Mouse (Mus musculus): ENCODE data around the gene Nfat5. TPM values are rescaled to one million over a fixed set of nuclear protein-coding genes. Genes with fewer than 3 reads are reported as not detected.

Gene Nfat5
- polyA plus RNA-seq, 1 experiment: 18.8 TPM

GRCm38 (mm10) chr8:107395397-107395796 lies 102.1 kb downstream of the Nfat5 start:
- H3K27ac ChIP-seq (ENCODE audit: control insufficient read depth, insufficient read depth, low read depth, low read length, poor library complexity): no peak overlapping the region
- TF ChIP-seq CTCF (IDR thresholded peaks at IDR 0.05; ENCODE audit: control insufficient read depth, insufficient read depth, low read length) (no peak), POLR2A (IDR thresholded peaks at IDR 0.05; ENCODE audit: borderline replicate concordance, control insufficient read depth, low read depth, low read length) (no peak)
- 0 out of 2 replicates have a peak, but pooled peaks cover 1% of the 10 kb centered on the region for H3K4me1 ChIP-seq (ENCODE audit: control insufficient read depth, insufficient read depth, low read length)
- no peak overlapping the region for H3K4me3 ChIP-seq (replicated peaks; ENCODE audit: control insufficient read depth, low read depth, low read length)

- Histone ChIP-seq H3K27ac (ENCODE audit: control insufficient read depth, insufficient read depth, low read depth, low read length, poor library complexity) (no peak overlapping the region), H3K4me3 (replicated peaks; ENCODE audit: control insufficient read depth, low read depth, low read length) (no peak overlapping the region), H3K4me1 (ENCODE audit: control insufficient read depth, insufficient read depth, low read length) (0 out of 2 replicates have a peak, but pooled peaks cover 1% of the 10 kb centered on the region)
- TF ChIP-seq CTCF (IDR thresholded peaks at IDR 0.05; ENCODE audit: control insufficient read depth, insufficient read depth, low read length) (no peak), POLR2A (IDR thresholded peaks at IDR 0.05; ENCODE audit: borderline replicate concordance, control insufficient read depth, low read depth, low read length) (no peak)
- 90% methylated on average over 10 of the region's 10 CpGs for WGBS
Observed at GRCm38 (mm10) chr8:107396106-107396670, 102.9 kb downstream of the Nfat5 start.

GRCm38 (mm10) chr8:107397665-107398064 lies 104.4 kb downstream of the Nfat5 start:
- Histone ChIP-seq H3K4me3 (replicated peaks; ENCODE audit: control insufficient read depth, low read depth, low read length) (no peak overlapping the region), H3K4me1 (ENCODE audit: control insufficient read depth, insufficient read depth, low read length) (0 out of 2 replicates have a peak, but pooled peaks cover 1% of the 10 kb centered on the region), H3K27ac (ENCODE audit: control insufficient read depth, insufficient read depth, low read depth, low read length, poor library complexity) (no peak overlapping the region)
- TF ChIP-seq CTCF (IDR thresholded peaks at IDR 0.05; ENCODE audit: control insufficient read depth, insufficient read depth, low read length) (no peak), POLR2A (IDR thresholded peaks at IDR 0.05; ENCODE audit: borderline replicate concordance, control insufficient read depth, low read depth, low read length) (no peak)
- 88% methylated on average over 12 of the region's 12 CpGs for WGBS

GRCm38 (mm10) chr8:107399495-107399894 lies 106.2 kb downstream of the Nfat5 start:
- no peak for TF ChIP-seq CTCF (IDR thresholded peaks at IDR 0.05; ENCODE audit: control insufficient read depth, insufficient read depth, low read length)
- TF ChIP-seq POLR2A (IDR thresholded peaks at IDR 0.05; ENCODE audit: borderline replicate concordance, control insufficient read depth, low read depth, low read length): no peak
- no peak overlapping the region for H3K4me3 ChIP-seq (replicated peaks; ENCODE audit: control insufficient read depth, low read depth, low read length)
- H3K27ac ChIP-seq (ENCODE audit: control insufficient read depth, insufficient read depth, low read depth, low read length, poor library complexity): no peak overlapping the region
- WGBS: 69% methylated on average over 9 of the region's 9 CpGs
- H3K4me1 ChIP-seq (ENCODE audit: control insufficient read depth, insufficient read depth, low read length): peaks cover 1% of the 10 kb centered on the region; the same call in 1 of the 2 replicates

- WGBS: 80% methylated on average over 5 of the region's 5 CpGs
- no peak for TF ChIP-seq CTCF (IDR thresholded peaks at IDR 0.05; ENCODE audit: control insufficient read depth, insufficient read depth, low read length)
- no peak for TF ChIP-seq POLR2A (IDR thresholded peaks at IDR 0.05; ENCODE audit: borderline replicate concordance, control insufficient read depth, low read depth, low read length)
- Histone ChIP-seq H3K4me3 (replicated peaks; ENCODE audit: control insufficient read depth, low read depth, low read length) (peak overlapping the region; percentile 24), H3K27ac (ENCODE audit: control insufficient read depth, insufficient read depth, low read depth, low read length, poor library complexity) (no peak overlapping the region), H3K4me1 (ENCODE audit: control insufficient read depth, insufficient read depth, low read length) (peaks cover 1% of the 10 kb centered on the region; the same call in 1 of the 2 replicates)
Observed at GRCm38 (mm10) chr8:107401866-107402265, 108.6 kb downstream of the Nfat5 start.

GRCm38 (mm10) chr8:107403038-107403781 lies 109.9 kb downstream of the Nfat5 start, which contains the start of gene Nqo1:
Gene Nqo1, minus strand, starts transcription at chr8:107403206.
- WGBS: 3% methylated on average over 22 of the region's 22 CpGs
- peak within 1 kb of the TSS; percentile 85 for H3K27ac ChIP-seq (ENCODE audit: control insufficient read depth, insufficient read depth, low read depth, low read length, poor library complexity)
- H3K4me1 ChIP-seq (ENCODE audit: control insufficient read depth, insufficient read depth, low read length): peaks cover 1% of the 10 kb centered on the region; the same call in 1 of the 2 replicates
- TF ChIP-seq CTCF (IDR thresholded peaks at IDR 0.05; ENCODE audit: control insufficient read depth, insufficient read depth, low read length): no peak
- TF ChIP-seq POLR2A (IDR thresholded peaks at IDR 0.05; ENCODE audit: borderline replicate concordance, control insufficient read depth, low read depth, low read length): 0 out of 2 replicates have a peak, but pooled peaks have one; percentile 13
- peak within 1 kb of the TSS; percentile 50 for H3K4me3 ChIP-seq (replicated peaks; ENCODE audit: control insufficient read depth, low read depth, low read length)

- 71% methylated on average over 4 of the region's 4 CpGs for WGBS
- TF ChIP-seq POLR2A (IDR thresholded peaks at IDR 0.05; ENCODE audit: borderline replicate concordance, control insufficient read depth, low read depth, low read length) (no peak), CTCF (IDR thresholded peaks at IDR 0.05; ENCODE audit: control insufficient read depth, insufficient read depth, low read length) (no peak)
- H3K27ac ChIP-seq (ENCODE audit: control insufficient read depth, insufficient read depth, low read depth, low read length, poor library complexity): peak overlapping the region; percentile 85
- peak overlapping the region; percentile 50 for H3K4me3 ChIP-seq (replicated peaks; ENCODE audit: control insufficient read depth, low read depth, low read length)
- no peaks in the 10 kb centered on the region; the same call in 1 of the 2 replicates for H3K4me1 ChIP-seq (ENCODE audit: control insufficient read depth, insufficient read depth, low read length)
Observed at GRCm38 (mm10) chr8:107404057-107404456, 110.8 kb downstream of the Nfat5 start.

GRCm38 (mm10) chr8:107405935-107406334 lies 112.7 kb downstream of the Nfat5 start:
- TF ChIP-seq CTCF (IDR thresholded peaks at IDR 0.05; ENCODE audit: control insufficient read depth, insufficient read depth, low read length) (no peak), POLR2A (IDR thresholded peaks at IDR 0.05; ENCODE audit: borderline replicate concordance, control insufficient read depth, low read depth, low read length) (no peak)
- Histone ChIP-seq H3K4me3 (replicated peaks; ENCODE audit: control insufficient read depth, low read depth, low read length) (no peak overlapping the region), H3K27ac (ENCODE audit: control insufficient read depth, insufficient read depth, low read depth, low read length, poor library complexity) (no peak overlapping the region), H3K4me1 (ENCODE audit: control insufficient read depth, insufficient read depth, low read length) (no peaks in the 10 kb centered on the region; the same call in 1 of the 2 replicates)
- WGBS: 68% methylated on average over 3 of the region's 3 CpGs

Measured in bone marrow, adult 2 months (tissue).